Mouse (Mus musculus) cortical plate, adult 2 months (tissue): ENCODE measurements at regions not wholly inside any gene's neighbourhood (a gene's known extent, or its start where the extent isn't known, plus 50 kb on each side); places are given as distances from the start of the nearest gene placed in this dataset.

Experiments used
- H3K27ac ChIP-seq: fragments of 200-500 bp; 2 replicates; pipeline ENCODE4 v1.5.1; 2012; ENCODE audit warnings: low read length, control low read depth, inconsistent platforms; ENCODE audit not compliant: insufficient read depth
- H3K4me1 ChIP-seq: fragments of 200-500 bp; 2 replicates; pipeline ENCODE4 v1.6.1; 2011; ENCODE audit warnings: low read length; ENCODE audit not compliant: control insufficient read depth, insufficient read depth
- H3K4me3 ChIP-seq: fragments of 200-500 bp; 2 replicates; pipeline ENCODE4 v1.5.1; 2011; ENCODE audit warnings: mild to moderate bottlenecking, low read length, control low read depth; ENCODE audit not compliant: insufficient read depth
- CTCF ChIP-seq: fragments of 200-500 bp; IDR thresholded peaks from 2 replicates; pipeline ENCODE4 v1.5.1; 2011; ENCODE audit warnings: mild to moderate bottlenecking, control low read depth, low read length; ENCODE audit not compliant: insufficient read depth; ENCODE audit errors: extremely low read depth
- POLR2A ChIP-seq: fragments of 200-500 bp; IDR thresholded peaks from 2 replicates; pipeline ENCODE4 v1.6.1; 2011; ENCODE audit warnings: mild to moderate bottlenecking, low read length, control low read depth; ENCODE audit not compliant: insufficient read depth; ENCODE audit errors: extremely low read depth

DNA sequence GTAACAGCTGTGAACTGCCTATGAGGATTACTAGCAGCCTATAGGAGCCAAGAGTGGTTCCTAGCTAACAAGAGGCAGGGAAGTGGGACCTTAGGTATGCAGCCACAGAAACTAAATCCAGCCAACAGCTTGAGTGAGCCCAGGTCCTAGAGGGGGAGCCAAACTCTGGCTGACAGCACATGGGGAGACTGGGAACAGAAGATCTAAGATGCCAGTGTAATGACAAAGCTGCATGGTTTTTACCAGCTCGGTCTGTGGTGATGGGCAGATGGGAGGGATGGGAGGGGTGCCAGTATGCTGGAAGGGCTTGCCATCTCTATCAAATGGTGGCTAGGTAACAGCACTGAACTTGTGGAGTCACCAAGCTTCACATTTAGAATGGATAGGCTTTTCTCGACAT is 60.6 kb upstream of the Magi1 start:
- Histone ChIP-seq H3K4me3 (no peak overlapping the region), H3K4me1 (no peaks in the 10 kb centered on the region), H3K27ac (no peak overlapping the region)
- no peak for TF ChIP-seq POLR2A
- TF ChIP-seq CTCF = no peak

- TF ChIP-seq CTCF (no peak), POLR2A (no peak)
- H3K4me3 ChIP-seq = no peak overlapping the region
- H3K4me1 ChIP-seq = no peaks in the 10 kb centered on the region
- H3K27ac ChIP-seq = no peak overlapping the region
Observed at GRCm38 (mm10) chr6:94340546-94340945, 56.8 kb upstream of the Magi1 start.

GRCm38 (mm10) chr6:94336168-94336567 is 52.5 kb upstream of the Magi1 start:
- H3K4me3 ChIP-seq = no peak overlapping the region
- H3K27ac ChIP-seq = no peak overlapping the region
- TF ChIP-seq CTCF (no peak), POLR2A (no peak)
- no peaks in the 10 kb centered on the region for H3K4me1 ChIP-seq
